Mouse (Mus musculus) heart, adult 2 months (tissue): Measurements from ENCODE around the gene Sh2d4b. TPM values are rescaled to one million over a fixed set of nuclear protein-coding genes. Genes with fewer than 3 reads are reported as not detected.

Experiments used
- DNase-seq, 2 experiments: peaks; one replicate each; pipeline ENCODE4 v3.0.0; 2021
- H3K27ac ChIP-seq: fragments of 200-600 bp; 2 replicates; pipeline ENCODE4 v1.8.1; 2022
- H3K27me3 ChIP-seq: fragments of 200-500 bp; 2 replicates; pipeline ENCODE4 v1.6.1; 2012; ENCODE audit warnings: mild to moderate bottlenecking, low read length, inconsistent platforms, mixed read lengths; ENCODE audit not compliant: control insufficient read depth, insufficient read depth
- H3K36me3 ChIP-seq: fragments of 200-500 bp; 2 replicates; pipeline ENCODE4 v1.6.1; 2012; ENCODE audit warnings: low read length, inconsistent platforms; ENCODE audit not compliant: control insufficient read depth, insufficient read depth
- H3K4me1 ChIP-seq: fragments of 200-500 bp; 2 replicates; pipeline ENCODE4 v1.6.1; 2011; ENCODE audit warnings: low read length; ENCODE audit not compliant: control insufficient read depth, insufficient read depth
- H3K4me3 ChIP-seq: fragments of 200-600 bp; 2 replicates; pipeline ENCODE4 v1.8.1; 2022
- H3K79me2 ChIP-seq: fragments of 200-500 bp; replicated peaks from 2 replicates; pipeline ENCODE4 v1.6.1; 2012; ENCODE audit warnings: mild to moderate bottlenecking, inconsistent platforms, low read length, moderate library complexity, mixed read lengths; ENCODE audit not compliant: control insufficient read depth, insufficient read depth
- H3K9ac ChIP-seq: fragments of 200-500 bp; 2 replicates; pipeline ENCODE4 v1.6.1; 2012; ENCODE audit warnings: low read depth, mild to moderate bottlenecking, control low read depth, inconsistent platforms, low read length, mixed read lengths
- CTCF ChIP-seq: fragments of 200-600 bp; IDR thresholded peaks from 2 replicates; pipeline ENCODE4 v1.8.1; 2022; ENCODE audit warnings: antibody characterized with exemption, mild to moderate bottlenecking, moderate library complexity
- EP300 ChIP-seq: fragments of 200-500 bp; IDR thresholded peaks from 2 replicates; pipeline ENCODE4 v1.6.1; 2011; ENCODE audit warnings: low read depth, low read length, control low read depth; ENCODE audit not compliant: insufficient read depth
- POLR2A ChIP-seq: fragments of 200-500 bp; IDR thresholded peaks from 2 replicates; pipeline ENCODE4 v1.6.1; 2011; ENCODE audit warnings: mild to moderate bottlenecking, low read depth, low read length, control low read depth; ENCODE audit not compliant: insufficient read depth
- WGBS: fragments of 180-500 bp; shearing (Covaris S2); methylation state at CpG from one replicate; pipeline ENCODE4 v1.1.7; 2018; 5-methylcytosine and 5-hydroxymethylcytosine counted together
- intact Hi-C: fragments of 180-260 bp; cut with DNase I; formaldehyde crosslinking; loops from one replicate; pipeline ENCODE4 v1.15.1; 2025
- polyA plus RNA-seq: library from polyadenylated mRNA; depleted of rRNA; stranded (reverse); fragments of >200 nt; gene quantifications from 2 replicates; pipeline ENCODE4 v1.2.3, GENCODE M21; 2012
- total RNA-seq, 2 experiments: library from RNA; stranded (reverse); gene quantifications; 2 replicates each; pipeline ENCODE4 v1.2.3; 2021

Sh2d4b gene
- total and polyA plus RNA-seq, 3 experiments: 0.14 to 1.1 (median 0.84) TPM

- H3K36me3 ChIP-seq: no peaks in the 10 kb centered on the region
- no peak for DNase-seq
- H3K79me2 ChIP-seq: no peaks in the 10 kb centered on the region
- H3K4me1 ChIP-seq: peaks cover 5% of the 10 kb centered on the region
- no peak overlapping the region for H3K4me3 ChIP-seq
- no peak overlapping the region for H3K9ac ChIP-seq
- intact Hi-C loops: no loop called here
- H3K27me3 ChIP-seq: no peaks in the 10 kb centered on the region
- no peak for TF ChIP-seq POLR2A
- TF ChIP-seq CTCF: no peak
- no peak for TF ChIP-seq EP300
- WGBS: 88% methylated on average over 8 of the region's 8 CpGs
- H3K27ac ChIP-seq: no peak overlapping the region
These were observed 12.7 kb upstream of the Sh2d4b start for GRCm38 (mm10) chr14:40905813-40906212.

GRCm38 (mm10) chr14:40902307-40903055, 9.4 kb upstream of the Sh2d4b start:
- no peaks in the 10 kb centered on the region for H3K36me3 ChIP-seq
- no peaks in the 10 kb centered on the region for H3K27me3 ChIP-seq
- H3K4me3 ChIP-seq: no peak overlapping the region
- no peak overlapping the region for H3K27ac ChIP-seq
- no peak for DNase-seq
- TF ChIP-seq CTCF (no peak), EP300 (no peak), POLR2A (no peak)
- WGBS: 74% methylated on average over 12 of the region's 12 CpGs
- no peak overlapping the region for H3K9ac ChIP-seq
- intact Hi-C loops: no loop called here
- no peaks in the 10 kb centered on the region for H3K79me2 ChIP-seq
- H3K4me1 ChIP-seq: peaks cover 5% of the 10 kb centered on the region

GRCm38 (mm10) chr14:40900267-40900666, 7.2 kb upstream of the Sh2d4b start:
- Histone ChIP-seq H3K9ac (no peak overlapping the region), H3K27ac (no peak overlapping the region), H3K36me3 (no peaks in the 10 kb centered on the region), H3K4me3 (no peak overlapping the region), H3K4me1 (peaks cover 3% of the 10 kb centered on the region; the same call in 1 of the 2 replicates), H3K27me3 (peaks cover 2% of the 10 kb centered on the region; the same call in 1 of the 2 replicates), H3K79me2 (no peaks in the 10 kb centered on the region)
- no peak for DNase-seq
- TF ChIP-seq EP300 (no peak), CTCF (no peak), POLR2A (no peak)
- WGBS: 88% methylated on average over 2 of the region's 2 CpGs
- intact Hi-C loops: no loop called here

DNA sequence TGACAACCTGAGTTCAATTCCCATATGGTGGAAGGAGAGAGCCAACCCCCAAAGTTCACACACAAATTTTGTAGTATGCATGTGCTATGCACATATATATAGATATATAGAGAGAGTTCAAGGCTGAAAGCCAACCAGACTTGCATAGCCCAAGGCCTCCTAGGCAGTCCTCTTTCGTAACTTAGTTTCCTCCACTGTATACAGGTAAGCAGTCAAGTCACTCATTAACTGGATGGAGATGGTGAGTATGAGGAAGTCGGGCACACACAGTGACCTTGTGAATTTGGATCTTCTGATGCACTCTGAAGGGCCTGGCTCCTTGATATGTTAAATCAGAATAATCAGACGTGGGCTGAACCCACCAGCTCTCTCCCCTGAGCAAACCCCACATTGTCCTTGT, 4.8 kb upstream of the Sh2d4b start:
- no peaks in the 10 kb centered on the region for H3K36me3 ChIP-seq
- intact Hi-C loops: loop anchor here (10.0 kb wide), 1 partner anchor 1363 kb away; no protein-coding TSS in a partner anchor
- no peak overlapping the region for H3K4me3 ChIP-seq
- H3K4me1 ChIP-seq: peaks cover 3% of the 10 kb centered on the region; the same call in 1 of the 2 replicates
- peaks cover 2% of the 10 kb centered on the region; the same call in 1 of the 2 replicates for H3K27me3 ChIP-seq
- no peak overlapping the region for H3K27ac ChIP-seq
- TF ChIP-seq CTCF (no peak), POLR2A (no peak)
- no peak for DNase-seq
- 86% methylated on average over 3 of the region's 3 CpGs for WGBS
- no peaks in the 10 kb centered on the region for H3K79me2 ChIP-seq
- H3K9ac ChIP-seq: no peak overlapping the region

DNA sequence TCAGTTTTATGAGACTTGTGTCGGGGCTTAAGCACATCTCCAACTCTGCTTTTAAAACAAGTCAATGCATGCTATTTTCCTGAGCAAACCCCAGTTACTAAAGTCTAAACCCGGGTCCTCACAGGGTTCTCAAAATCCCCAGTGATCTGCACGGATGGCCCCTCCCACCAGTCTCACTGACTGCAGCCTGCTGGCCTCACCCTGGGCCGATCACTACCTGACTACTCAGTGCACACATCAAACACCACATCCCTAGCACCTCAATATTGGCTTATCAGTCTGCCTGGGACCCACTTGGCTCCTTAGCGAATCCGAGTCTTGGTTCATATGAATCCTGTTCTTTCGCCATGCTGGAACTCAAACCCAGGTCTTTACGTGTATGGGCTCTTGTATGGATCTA, 2.6 kb upstream of the Sh2d4b start:
- Histone ChIP-seq H3K4me3 (no peak overlapping the region), H3K79me2 (no peaks in the 10 kb centered on the region), H3K27ac (no peak overlapping the region), H3K36me3 (no peaks in the 10 kb centered on the region), H3K27me3 (peaks cover 2% of the 10 kb centered on the region; the same call in 1 of the 2 replicates), H3K9ac (no peak overlapping the region), H3K4me1 (no peaks in the 10 kb centered on the region)
- no peak for DNase-seq
- intact Hi-C loops: loop anchor here (10.0 kb wide), 1 partner anchor 1361 kb away; no protein-coding TSS in a partner anchor
- TF ChIP-seq CTCF: no peak
- TF ChIP-seq EP300: no peak
- 72% methylated on average over 8 of the region's 8 CpGs for WGBS

GRCm38 (mm10) chr14:40894576-40895247, 1.6 kb upstream of the Sh2d4b start:
- peak; percentile 76 to 83 for DNase-seq
- TF ChIP-seq EP300 (0 out of 2 replicates have a peak, but pooled peaks have one; percentile 47), POLR2A (no peak), CTCF (peak; percentile 95)
- Histone ChIP-seq H3K4me1 (no peaks in the 10 kb centered on the region), H3K9ac (no peak overlapping the region), H3K4me3 (no peak overlapping the region), H3K79me2 (no peaks in the 10 kb centered on the region), H3K36me3 (no peaks in the 10 kb centered on the region), H3K27me3 (peaks cover 2% of the 10 kb centered on the region; the same call in 1 of the 2 replicates), H3K27ac (no peak overlapping the region)
- intact Hi-C loops: loop anchor here (10.0 kb wide), 1 partner anchor 1360 kb away; no protein-coding TSS in a partner anchor
- WGBS: 12% methylated on average over 23 of the region's 23 CpGs
